Mouse (Mus musculus) gastrocnemius, postnatal 10 days (tissue): ENCODE data around the gene Cap1. TPM values are rescaled to one million over a fixed set of nuclear protein-coding genes. Genes with fewer than 3 reads are reported as not detected.

Experiments used
- DNase-seq: peaks from one replicate; pipeline ENCODE4 v3.0.0; 2021; ENCODE audit warnings: mixed read lengths
- long read RNA-seq, 2 experiments: library from polyadenylated mRNA; stranded (forward); transcript quantifications; one replicate each; pipeline ENCODE4 v2.0.0; 2021
- total RNA-seq, 2 experiments: library from RNA; stranded (reverse); gene quantifications; 2 replicates each; pipeline ENCODE4 v1.2.3; 2021

Cap1 gene
- total RNA-seq: 10 to 100 TPM; 46.1 to 64.2 TPM
- long read RNA-seq, experiment 1, transcript Cap1-202 (13 exons, 2,737 nt): major isoform, 7 of 15 reads
- long read RNA-seq, experiment 1, partial matches to known transcripts: 2 of 15 reads
- long read RNA-seq, experiment 1, other reads (novel, unspliced or antisense): 2 of 15 reads
- long read RNA-seq, experiment 2, partial matches to known transcripts: 2 of 11 reads
- long read RNA-seq, experiment 2, other reads (novel, unspliced or antisense): 4 of 11 reads

DNA sequence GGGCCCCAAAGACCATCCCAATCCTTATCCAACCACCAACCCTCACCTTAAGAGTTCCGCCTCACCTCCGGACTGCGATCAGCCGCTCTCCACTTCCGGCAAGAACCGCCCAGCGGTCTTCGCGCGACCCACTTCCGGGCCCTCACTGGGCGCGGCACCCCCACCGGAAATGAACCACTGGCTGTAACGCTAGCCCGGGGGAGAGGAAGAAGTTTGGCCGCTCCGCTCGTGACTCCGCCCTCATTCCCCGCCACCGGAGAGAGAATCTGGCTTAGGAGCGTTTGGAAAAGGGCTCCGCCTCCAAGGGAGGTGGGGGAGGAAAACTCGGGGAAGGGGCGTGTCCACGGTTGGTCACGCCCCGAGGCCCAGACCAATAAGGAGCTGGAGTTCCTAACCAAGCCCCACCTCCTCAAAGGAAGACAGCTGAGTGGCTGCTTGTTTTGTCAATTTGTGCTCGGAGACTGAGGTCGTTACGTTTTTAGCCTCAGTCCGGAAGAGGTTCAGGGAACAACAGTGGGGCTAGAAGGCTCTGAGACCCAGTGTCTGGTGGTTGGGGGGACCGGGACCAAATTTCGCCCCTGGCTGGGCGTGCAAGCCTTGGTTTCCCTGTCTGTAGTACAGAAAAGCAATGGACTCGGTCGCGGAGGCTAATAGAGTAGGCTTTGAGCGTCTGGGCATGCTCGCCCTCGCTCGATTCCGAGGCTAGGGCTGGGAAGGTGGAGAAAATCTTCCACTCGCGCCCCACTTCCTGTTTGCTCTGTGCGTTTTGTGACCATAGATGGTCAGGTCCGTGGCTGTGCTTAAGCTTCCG, at the start of gene Cap1:
Cap1 (minus strand) TSS at position 289 of the 811 bp plus-strand sequence.
- peak; percentile 92 for DNase-seq

DNA sequence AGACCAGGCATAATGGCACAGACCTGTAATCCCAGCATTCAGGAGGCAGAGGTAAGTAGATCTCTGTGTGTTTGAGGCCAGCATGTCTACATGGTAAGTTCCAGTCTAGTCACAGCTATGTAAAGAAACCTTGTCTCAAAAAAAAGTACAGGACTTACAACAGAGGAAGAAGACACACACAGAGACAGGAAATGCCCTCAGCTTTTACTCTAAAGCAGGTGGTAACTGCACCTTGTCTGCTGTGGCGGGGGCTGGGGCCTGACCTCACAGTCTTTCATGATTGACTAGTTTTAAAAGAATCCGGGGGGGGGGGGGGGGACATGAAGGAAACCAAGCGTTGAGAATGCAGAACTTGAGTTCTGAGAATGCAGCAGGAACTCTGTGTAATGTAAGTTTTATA, 48.0 kb upstream of the Cap1 start:
- DNase-seq: no peak

DNA sequence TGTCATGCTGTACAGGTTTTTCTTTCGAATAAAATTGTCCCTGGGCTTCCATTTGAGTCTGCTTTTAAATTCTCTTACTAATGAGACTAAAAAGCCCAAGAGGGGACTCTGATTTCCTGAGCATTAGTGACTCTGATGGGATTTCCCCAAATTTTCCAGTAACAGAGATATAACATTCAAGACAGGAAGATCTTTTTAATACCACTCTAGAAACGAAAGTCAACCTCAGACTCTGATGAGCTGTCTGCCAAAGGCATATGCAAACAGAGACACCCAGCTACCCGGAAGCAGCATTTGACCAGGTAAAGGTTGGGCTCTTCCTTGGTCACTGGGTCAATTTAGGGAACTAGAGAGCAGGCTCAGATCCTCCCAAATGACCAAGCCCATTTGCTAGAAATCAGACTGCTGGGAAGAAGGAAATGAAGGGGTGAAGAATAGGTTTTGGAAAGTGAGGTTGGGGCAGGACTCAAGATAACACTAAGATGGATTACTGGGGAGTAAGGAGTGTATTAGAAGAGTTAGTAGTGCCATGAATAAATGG, 47.3 kb upstream of the Cap1 start:
- no peak for DNase-seq

DNA sequence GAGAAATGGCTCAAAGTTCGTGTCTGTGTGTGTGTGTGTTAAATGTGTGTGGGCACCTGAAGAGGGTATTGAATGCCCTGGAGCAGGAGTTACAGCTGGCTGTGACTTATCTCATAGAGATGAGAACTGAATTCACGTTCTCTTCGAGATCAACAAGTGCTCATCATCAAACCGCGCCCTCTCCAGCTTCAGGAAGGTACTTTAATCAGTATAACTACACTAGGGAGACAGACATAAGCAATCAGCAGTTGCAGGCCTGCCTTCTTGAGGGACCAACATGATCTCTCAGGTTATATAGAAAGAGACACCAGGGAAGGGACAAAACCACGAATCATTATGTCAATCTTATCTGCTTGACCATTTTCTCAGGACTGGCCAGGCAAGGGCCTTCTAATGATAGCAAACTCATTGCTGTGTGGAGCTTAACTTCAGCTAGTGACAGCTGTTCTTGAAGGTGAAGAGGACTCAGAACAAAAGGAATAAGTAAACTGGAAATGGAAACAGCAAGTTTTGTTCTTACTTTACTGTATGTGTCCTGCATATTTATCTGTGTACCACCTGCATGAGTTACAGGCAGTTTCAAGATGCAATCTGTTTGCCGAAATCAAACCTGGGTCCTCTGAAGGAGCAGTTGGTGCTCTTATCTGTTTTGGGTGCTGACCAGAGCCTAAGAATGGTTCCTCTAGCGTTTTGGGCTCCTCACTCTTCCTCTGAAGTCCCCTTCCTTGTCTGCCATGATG, 46.6 kb upstream of the Cap1 start:
- DNase-seq: no peak

DNA sequence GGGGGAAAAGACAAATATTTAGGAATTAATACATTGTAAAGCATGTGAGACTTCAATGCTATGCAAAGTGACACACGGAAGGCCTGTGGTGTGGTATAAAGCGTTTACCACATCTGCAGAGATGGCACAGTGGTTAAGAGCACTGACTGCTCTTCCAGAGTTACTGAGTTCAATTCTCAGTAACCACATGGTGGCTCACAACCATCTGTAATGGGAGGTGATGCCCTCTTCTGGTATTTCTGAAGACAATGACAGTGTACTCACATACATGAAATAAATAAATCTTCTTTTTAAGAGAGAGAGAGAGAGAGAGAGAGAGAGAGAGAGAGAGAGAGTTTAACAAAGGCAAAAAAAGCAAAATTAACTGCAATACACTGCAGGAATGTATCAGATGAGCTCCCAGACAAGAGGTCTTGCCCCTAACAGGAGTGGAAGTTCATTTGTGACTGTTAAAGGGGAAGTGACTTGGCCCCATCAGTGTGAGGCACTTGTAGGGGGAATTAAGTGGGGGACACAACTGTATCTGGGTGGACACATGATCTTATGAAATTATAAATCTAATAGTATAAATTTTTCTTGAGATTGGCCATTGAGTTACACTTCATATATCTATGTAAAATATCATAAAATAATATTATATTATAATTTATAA, 45.2 kb upstream of the Cap1 start:
- no peak for DNase-seq

DNA sequence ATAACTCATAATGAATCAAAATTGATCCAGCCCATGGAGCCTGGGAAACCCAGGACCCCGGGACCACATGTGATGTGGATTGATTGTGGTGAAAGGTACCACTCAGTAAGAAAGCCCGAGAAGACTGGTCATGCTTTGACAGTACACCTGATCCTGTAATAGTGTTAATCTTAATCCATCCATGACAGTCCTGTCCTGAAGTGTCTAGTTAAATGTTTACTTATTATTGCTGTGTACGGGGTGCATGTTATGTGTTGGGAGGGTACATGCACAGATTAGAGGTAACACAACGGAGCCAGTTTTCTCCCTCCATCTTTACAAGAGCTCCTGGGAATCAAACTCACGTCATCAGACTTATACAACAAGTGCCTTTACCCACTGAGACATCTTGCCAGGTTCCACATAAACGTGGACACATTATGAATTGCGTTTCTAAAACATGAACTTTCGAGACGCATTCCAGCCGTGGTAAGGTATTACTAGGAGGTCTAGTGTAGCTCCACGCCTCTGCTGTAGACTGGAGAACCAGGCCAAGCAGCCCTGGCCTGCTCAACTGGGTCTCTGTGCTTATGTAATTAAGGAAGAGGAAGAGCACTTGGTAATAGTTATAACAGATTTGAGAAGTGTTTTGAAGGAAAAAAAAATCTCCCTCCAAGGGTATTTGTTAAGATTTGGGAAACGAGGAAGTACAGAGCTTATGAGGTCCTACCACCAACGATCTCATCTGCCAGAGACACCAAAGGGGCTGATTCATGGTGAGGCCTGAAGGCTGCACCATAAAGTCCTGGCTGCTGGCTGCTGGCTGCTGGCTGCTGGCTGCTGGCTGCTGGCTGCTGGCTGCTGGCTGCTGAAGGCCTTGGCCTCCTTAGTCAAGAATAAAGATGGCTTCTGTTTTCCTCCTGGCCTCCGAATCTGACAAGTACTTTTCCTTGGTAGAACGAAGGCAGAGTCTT, 37.8 kb upstream of the Cap1 start:
- no peak for DNase-seq

DNA sequence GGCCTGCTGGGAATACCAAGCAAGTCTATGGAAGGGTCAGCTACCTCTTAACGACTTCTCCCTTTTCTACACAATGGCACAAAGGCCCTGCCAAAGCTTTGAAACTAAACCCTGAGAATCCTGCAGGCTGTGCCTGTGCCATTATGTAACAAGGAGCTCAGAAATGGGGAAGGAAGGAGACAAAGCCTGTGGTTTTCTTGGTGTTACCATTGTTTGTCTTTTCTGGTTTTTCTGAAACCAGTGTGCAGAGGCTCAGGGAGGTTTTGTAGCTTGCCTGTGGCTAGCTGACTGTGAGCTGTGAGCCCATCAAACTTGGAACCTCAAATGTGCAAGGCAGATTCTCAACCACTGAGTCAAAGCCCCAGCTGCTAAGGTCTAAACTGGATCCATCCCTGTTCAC, 37.0 kb upstream of the Cap1 start:
- no peak for DNase-seq

DNA sequence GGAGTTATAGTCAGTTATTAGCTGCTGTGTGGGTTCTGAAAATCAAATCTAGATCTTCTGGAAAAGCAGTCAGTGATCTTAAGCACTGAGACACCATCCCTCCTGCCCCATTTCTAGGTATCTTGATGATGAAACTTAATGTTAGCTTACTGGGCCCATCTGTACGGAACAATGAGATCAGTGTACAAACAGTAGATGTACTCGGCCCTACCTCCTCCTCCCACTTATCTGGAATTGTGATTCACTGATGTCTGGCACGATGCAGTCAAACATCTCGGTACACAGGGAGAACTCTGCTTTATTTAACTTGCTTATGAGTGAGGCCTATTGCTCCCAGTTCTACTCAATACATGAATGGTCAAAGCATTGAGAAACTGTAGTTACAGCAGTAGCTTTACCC, 30.1 kb upstream of the Cap1 start:
- DNase-seq: no peak

DNA sequence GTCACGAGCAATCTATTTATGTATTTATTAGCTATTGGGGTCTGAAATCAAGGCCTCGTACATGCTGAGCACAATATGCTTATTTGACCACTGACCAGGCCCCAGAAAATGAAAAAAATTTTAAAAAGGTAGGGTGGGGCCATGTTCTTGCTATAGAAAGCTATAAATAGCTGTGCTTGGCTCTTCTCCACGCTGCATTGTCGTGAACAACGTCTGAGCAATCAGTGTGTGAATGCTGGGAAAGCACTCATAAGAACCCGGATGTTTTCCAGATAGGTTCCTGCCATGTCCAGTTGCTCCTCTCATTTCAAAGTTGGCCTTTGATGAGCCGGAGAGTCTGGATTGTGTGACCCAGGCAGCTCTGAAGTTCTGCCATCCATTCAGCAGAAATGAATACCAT, 28.3 kb upstream of the Cap1 start:
- no peak for DNase-seq

DNA sequence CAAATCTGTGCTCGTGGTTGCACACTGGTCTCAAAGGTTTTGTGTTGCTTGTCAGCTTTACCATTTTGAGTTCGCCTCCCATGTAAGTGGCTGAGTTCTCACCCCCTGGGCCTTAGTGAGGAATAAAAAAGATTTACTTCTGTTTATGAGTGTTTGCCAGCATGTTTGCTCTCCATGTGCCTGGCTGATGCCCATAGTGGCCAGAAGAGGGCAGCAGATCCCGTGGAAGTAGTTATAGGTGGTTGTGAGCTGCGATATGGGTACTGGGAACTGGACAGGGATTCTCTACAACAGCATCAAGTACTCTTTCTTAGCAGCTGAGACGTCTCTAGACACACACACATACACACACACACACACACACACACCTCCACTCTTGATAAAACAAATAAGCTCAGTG, 26.8 kb upstream of the Cap1 start:
- DNase-seq: no peak

DNA sequence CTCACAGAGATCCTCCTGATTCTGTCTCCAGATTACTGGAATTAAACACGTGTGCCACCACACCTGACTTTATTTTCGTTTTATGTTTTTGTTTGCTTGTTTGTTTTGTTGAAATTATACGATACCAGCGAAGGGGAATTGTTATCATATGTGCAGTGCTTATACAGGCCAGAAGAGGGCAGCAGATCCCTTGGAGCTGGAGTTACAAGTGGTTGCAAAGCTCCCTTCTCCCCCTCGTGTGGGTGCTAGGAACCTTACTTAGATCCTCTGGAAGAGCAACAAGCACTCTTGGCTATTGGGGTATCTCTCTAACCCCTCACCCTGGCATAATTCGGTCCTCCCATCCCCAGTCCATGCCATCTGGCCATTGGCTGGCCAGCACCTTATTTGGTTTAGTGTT, 24.7 kb upstream of the Cap1 start:
- DNase-seq: no peak

DNA sequence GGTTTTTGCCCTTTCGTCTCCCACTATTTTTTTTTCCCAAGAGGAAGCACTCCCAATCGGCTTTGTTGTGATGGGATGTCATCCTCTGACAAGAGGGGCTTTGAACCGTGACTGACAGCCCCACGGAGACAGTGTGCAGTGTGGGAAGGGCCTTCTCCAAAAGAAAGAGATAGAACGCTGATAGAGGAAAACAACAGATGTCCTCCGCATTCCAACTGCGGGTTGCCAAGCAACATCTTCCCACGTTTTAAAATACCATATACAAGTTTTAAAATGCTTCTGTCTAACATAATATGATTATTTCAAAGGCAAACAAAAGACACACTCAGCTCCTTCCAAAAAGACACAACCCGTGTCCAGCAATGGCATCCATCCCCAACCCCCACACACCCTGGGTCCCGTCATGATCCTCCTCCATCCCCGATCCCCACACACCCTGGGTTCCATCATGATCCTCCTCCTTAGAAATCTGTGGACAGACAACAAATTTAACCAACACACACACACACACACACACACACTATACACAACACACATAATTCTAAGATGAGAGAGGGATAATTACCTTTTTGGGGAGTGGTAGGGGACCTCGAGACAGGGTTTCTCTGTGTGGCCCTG, 23.8 kb upstream of the Cap1 start:
- no peak for DNase-seq

DNA sequence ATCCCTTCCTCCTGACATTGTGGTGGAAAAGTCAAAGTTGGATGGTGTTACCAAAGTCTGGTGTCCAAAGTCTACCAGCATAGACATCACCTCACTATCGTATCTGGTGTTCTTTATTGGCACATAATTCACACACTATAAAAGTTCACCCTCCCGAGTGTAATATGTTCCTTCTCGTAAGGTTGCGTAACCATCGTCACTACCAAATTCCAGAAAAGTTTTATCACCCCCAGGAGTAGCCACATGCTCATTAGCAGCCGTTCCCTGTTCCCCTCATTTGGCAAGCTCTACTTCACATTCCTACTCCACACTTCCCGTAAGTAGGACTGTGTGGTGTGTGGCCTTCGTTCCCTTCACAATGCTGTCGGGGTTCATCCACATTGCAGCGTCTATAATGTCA, 19.5 kb upstream of the Cap1 start:
- no peak for DNase-seq

DNA sequence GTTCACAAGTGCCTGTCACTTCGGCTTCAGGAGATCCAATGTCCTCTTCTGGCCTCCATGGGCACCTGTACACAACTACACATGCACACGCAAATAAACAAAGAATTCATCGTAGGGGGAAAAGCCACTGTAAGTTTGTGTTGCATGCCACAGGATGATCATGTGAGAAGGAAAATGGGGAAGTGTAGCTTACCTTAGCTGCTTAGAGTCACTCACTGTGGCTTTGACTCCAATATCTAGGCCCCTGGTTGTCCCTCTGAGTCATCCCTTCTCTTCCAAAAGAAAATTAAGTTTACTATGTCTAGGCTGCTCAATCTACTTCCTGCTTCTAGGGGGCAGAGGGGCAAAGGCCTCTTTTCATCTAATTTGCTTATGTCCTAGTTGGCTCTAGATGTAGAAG, 17.9 kb upstream of the Cap1 start:
- no peak for DNase-seq

DNA sequence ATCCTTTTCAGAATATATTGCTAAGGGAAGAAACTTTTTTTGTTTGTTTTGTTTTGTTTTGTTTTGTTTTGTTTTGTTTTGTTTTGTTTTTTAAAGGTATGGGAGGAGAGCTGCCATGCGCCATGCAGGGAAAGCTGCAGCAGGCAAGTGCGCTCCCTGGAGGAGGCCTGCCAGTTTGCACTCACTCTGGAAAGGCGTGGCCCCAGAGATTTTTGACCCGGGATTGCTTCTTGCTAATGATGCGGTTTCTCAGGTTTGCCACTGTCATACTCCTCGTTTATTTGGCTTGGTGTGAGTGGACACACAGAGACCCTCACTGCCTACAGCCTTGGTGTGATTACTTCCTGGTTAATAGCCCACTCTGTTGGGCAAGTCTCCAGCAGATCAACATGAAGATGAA, 16.3 kb upstream of the Cap1 start:
- DNase-seq: peak; percentile 29

DNA sequence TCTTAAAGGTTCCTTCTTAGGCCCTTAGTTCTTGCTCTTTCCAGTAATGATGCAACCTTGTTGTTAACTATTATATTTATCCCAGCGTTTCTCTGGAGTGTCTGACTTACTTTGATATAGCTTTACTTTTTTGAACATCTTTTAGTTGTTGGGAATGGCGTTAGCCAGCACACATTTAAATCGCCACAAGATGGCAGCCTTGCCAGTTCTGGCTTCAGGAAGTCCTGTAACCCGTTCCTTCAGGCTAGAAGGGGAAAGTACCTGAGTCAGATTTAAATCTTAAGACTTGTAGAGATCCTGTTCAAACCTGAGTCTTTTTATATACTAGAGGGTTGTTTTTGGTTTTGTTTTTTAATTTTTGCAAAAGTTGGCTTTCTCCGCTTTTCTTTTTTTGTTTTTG, 12.5 kb upstream of the Cap1 start:
- peak; percentile 58 for DNase-seq

DNA sequence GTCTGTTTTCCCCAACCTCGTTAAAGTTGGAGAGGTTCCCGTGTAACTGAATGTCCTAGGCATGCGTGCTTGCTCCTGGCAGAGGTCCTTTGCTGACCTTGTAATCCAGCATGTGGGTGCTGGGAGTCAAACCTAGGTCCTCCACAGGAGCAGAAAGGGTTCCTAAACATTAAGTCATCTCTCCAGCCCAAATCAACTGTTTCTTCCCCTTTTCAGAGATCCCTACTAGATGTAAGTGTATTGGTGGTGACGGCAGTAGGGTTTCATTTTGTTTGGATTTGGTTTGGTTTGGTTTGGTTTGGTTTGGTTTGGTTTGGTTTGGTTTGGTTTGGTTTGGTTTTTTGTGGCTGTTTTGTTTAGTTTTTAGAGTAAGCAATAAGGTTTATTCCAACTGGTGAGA, 11.9 kb upstream of the Cap1 start:
- DNase-seq: no peak

DNA sequence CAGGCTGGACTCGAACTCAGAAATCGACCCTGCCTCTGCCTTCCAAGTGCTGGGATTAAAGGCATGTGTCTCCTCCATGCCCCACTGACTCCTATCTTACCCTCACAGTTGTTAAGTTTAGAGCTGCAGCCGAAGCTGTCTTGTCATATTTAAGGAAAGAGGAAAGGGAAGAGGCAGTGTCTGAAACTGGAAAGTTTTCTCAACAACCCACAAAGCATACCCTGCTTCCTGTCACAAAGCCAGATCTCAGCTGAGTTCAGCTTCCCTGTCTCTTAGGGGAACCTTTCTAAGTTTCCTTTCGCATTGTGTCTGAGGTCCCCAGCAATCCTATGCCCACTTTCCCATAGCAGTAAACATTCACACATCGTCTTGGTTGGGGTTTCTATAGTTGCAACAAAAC, 6.3 kb upstream of the Cap1 start:
- no peak for DNase-seq

DNA sequence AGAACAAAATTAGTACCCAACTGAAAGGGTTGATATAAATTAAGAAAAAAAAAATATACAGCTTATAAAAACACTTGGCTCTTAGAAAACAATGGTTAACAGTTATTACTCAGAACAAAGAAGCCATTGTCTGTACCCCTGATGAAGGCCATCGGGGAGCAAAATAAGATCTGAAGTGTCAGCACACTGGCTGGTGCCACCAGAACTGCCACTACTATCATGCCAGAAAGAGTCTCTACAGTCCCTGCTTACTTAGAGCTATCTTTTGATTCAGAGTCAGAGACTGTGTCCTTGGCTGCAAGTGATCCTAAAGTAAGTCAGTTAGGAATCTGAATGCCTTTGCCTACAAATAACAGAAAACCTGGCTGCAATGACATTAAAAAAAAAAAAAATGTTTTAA, 5.7 kb upstream of the Cap1 start:
- DNase-seq: no peak

DNA sequence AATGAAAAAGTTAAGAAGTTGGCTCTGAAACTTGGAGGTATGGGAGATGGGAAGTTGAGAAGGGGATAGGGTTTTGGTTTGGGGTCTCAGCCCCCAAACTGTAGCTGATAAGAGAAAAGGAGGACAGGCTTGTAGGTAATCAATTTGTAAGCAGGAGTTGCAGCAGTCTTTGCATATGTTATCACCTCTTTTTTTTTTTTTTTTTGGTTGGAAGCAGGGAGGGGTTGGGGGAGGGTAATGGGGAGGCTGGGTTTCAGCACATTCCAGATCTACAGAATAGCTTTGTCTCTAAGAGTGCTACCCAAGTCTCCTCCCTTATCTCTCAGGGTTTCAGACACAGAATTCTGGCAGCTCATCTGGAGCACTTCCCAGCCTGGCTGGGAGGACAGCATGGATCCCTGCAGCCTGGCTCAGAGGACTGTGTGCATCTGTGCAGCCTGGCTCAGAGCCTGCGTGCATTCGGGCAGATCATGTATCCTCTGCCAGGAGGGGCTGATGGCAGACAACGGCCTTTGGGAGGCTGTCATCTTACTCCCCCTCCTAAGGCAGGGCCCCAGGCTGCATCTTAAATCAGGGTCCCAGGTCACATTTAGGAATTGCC, 5.1 kb upstream of the Cap1 start:
- peak; percentile 77 for DNase-seq

DNA sequence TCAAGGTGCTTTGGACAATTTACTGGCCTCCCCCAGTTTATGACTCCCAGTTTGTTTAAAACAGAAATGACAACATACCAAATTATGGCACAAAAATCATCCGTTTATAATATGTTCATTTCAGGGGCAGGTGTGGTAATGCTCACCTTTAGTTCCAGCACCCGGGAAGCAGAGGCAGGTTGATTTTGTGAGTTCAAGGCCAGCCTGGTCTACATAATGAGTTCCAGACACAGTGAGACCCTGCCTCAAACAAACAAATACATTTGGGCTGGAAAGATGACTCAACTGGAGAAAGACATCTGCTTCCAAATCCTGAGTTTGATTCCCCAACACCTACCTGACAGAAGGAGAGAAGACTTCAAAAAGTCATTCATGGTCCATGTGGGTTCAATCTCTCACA, 1.5 kb upstream of the Cap1 start:
- DNase-seq: no peak
